ENCODE assay signal across 8 mouse cellular contexts in genomic region chr8:61479506-61480214, GRCm38 (mm10). TPM values are rescaled to one million over a fixed set of nuclear protein-coding genes. Genes with fewer than 3 reads are reported as not detected.
DNase-seq lines count a peak whose midpoint lies in the region; ATAC-seq lines count a peak whose summit lies in the region.

No protein-coding gene starts in this region.

- peak; percentile 27; the same call in 1 of the 2 replicates for ATAC-seq in kidney, embryonic 15.5 days (replicated peaks; ENCODE audit: low FRiP score)
- peak; percentile 35; the same call in 1 of the 2 replicates for ATAC-seq in limb, embryonic 15.5 days (ENCODE audit: insufficient number of reproducible peaks, low FRiP score, low TSS enrichment, low read depth)
- peak; percentile 59 for ATAC-seq in midbrain, embryonic 16.5 days
- peak; percentile 63; the same call in 1 of the 2 replicates for ATAC-seq in stomach, embryonic 16.5 days (ENCODE audit: insufficient read depth, low FRiP score)

- H3K9me3 ChIP-seq in embryonic facial prominence, embryonic 10.5 days, result no peaks in the 10 kb centered on the region
- H3K9me3 ChIP-seq in kidney, embryonic 15.5 days (replicated peaks), result no peaks in the 10 kb centered on the region
- H3K9me3 ChIP-seq in limb, embryonic 15.5 days, result no peaks in the 10 kb centered on the region
- H3K9me3 ChIP-seq in midbrain, embryonic 16.5 days (replicated peaks; ENCODE audit: control insufficient read depth, low read length, poor library complexity, severe bottlenecking), result no peaks in the 10 kb centered on the region
- no peaks in the 10 kb centered on the region for H3K9me3 ChIP-seq in stomach, embryonic 16.5 days (replicated peaks; ENCODE audit: control insufficient read depth, low read length)

- DNase-seq in ovary, postnatal 36 days (ENCODE audit: low spot score), result peak; percentile 55
- no peak for DNase-seq in ovary, adult 18-20 months (ENCODE audit: low spot score)
- peak; percentile 69 for DNase-seq in embryonic facial prominence, embryonic 10.5 days (ENCODE audit: low spot score)
- peak; percentile 66 for DNase-seq in heart, adult 8-10 months (ENCODE audit: low spot score)

- H3K36me3 ChIP-seq in embryonic facial prominence, embryonic 10.5 days (replicated peaks), result no peaks in the 10 kb centered on the region
- no peaks in the 10 kb centered on the region for H3K36me3 ChIP-seq in kidney, embryonic 15.5 days
- no peaks in the 10 kb centered on the region for H3K36me3 ChIP-seq in limb, embryonic 15.5 days
- H3K36me3 ChIP-seq in midbrain, embryonic 16.5 days (ENCODE audit: control insufficient read depth, insufficient read depth, low read length), result no peaks in the 10 kb centered on the region
- H3K36me3 ChIP-seq in stomach, embryonic 16.5 days (ENCODE audit: control insufficient read depth, insufficient read depth, low read length), result no peaks in the 10 kb centered on the region

- H3K9ac ChIP-seq in kidney, embryonic 15.5 days, result no peak overlapping the region
- no peak overlapping the region for H3K9ac ChIP-seq in limb, embryonic 15.5 days
- no peak overlapping the region for H3K9ac ChIP-seq in midbrain, embryonic 16.5 days (ENCODE audit: low read depth, low read length)
- H3K9ac ChIP-seq in stomach, embryonic 16.5 days (ENCODE audit: low read length), result no peak overlapping the region

- H3K27ac ChIP-seq in embryonic facial prominence, embryonic 10.5 days (replicated peaks), result no peak overlapping the region
- no peak overlapping the region for H3K27ac ChIP-seq in kidney, embryonic 15.5 days
- H3K27ac ChIP-seq in limb, embryonic 15.5 days, result no peak overlapping the region
- H3K27ac ChIP-seq in midbrain, embryonic 16.5 days (ENCODE audit: low read length), result no peak overlapping the region
- no peak overlapping the region for H3K27ac ChIP-seq in stomach, embryonic 16.5 days (ENCODE audit: low read length)

- peaks cover 9% of the 10 kb centered on the region; the same call in 1 of the 2 replicates for H3K4me1 ChIP-seq in embryonic facial prominence, embryonic 10.5 days
- H3K4me1 ChIP-seq in kidney, embryonic 15.5 days, result peaks cover 28% of the 10 kb centered on the region
- H3K4me1 ChIP-seq in limb, embryonic 15.5 days, result no peaks in the 10 kb centered on the region; the same call in 1 of the 2 replicates
- no peaks in the 10 kb centered on the region for H3K4me1 ChIP-seq in midbrain, embryonic 16.5 days (ENCODE audit: control insufficient read depth, insufficient read depth, low read length)
- peaks cover 5% of the 10 kb centered on the region; the same call in 1 of the 2 replicates for H3K4me1 ChIP-seq in stomach, embryonic 16.5 days (ENCODE audit: control insufficient read depth, insufficient read depth, low read length)

- H3K27me3 ChIP-seq in embryonic facial prominence, embryonic 10.5 days (replicated peaks; ENCODE audit: low read depth, poor library complexity, severe bottlenecking), result no peaks in the 10 kb centered on the region
- no peaks in the 10 kb centered on the region for H3K27me3 ChIP-seq in kidney, embryonic 15.5 days
- H3K27me3 ChIP-seq in limb, embryonic 15.5 days, result no peaks in the 10 kb centered on the region
- H3K27me3 ChIP-seq in midbrain, embryonic 16.5 days (ENCODE audit: control insufficient read depth, insufficient read depth, low read depth, low read length), result no peaks in the 10 kb centered on the region
- no peaks in the 10 kb centered on the region for H3K27me3 ChIP-seq in stomach, embryonic 16.5 days (ENCODE audit: control insufficient read depth, insufficient read depth, low read length)

- H3K4me3 ChIP-seq in embryonic facial prominence, embryonic 10.5 days, result no peak overlapping the region
- H3K4me3 ChIP-seq in kidney, embryonic 15.5 days (replicated peaks), result no peak overlapping the region
- no peak overlapping the region for H3K4me3 ChIP-seq in limb, embryonic 15.5 days
- H3K4me3 ChIP-seq in midbrain, embryonic 16.5 days (ENCODE audit: low read depth, low read length), result no peak overlapping the region
- H3K4me3 ChIP-seq in stomach, embryonic 16.5 days (replicated peaks; ENCODE audit: low read length), result no peak overlapping the region

- WGBS in embryonic facial prominence, embryonic 10.5 days, result 61% methylated on average over 11 of the region's 11 CpGs
- WGBS in kidney, embryonic 15.5 days, result 62% methylated on average over 10 of the region's 11 CpGs
- WGBS in limb, embryonic 15.5 days, result 45% methylated on average over 11 of the region's 11 CpGs
- WGBS in midbrain, embryonic 16.5 days, result 57% methylated on average over 10 of the region's 11 CpGs
- 53% methylated on average over 11 of the region's 11 CpGs for WGBS in stomach, embryonic 16.5 days

- H3K4me2 ChIP-seq in kidney, embryonic 15.5 days, result no peak overlapping the region
- H3K4me2 ChIP-seq in limb, embryonic 15.5 days, result no peak overlapping the region
- no peak overlapping the region for H3K4me2 ChIP-seq in midbrain, embryonic 16.5 days (ENCODE audit: low read length)
- no peak overlapping the region for H3K4me2 ChIP-seq in stomach, embryonic 16.5 days (ENCODE audit: low read depth, low read length)

RNA-seq across cellular contexts. Expression of gene Cbr4, which starts 7.9 kb away (rescaled TPM):
- polyA plus RNA-seq in embryonic facial prominence, embryonic 10.5 days (2016; fragmentation: Nextera tagmentation; extraction: Ambion mirVana), result 26.9 and 31.6 TPM in 2 replicates
- 100 to 1,000 TPM in 1 of 4 experiments, 10 to 100 TPM in 3; 68.5 to 102 (median 93.4) TPM for total RNA-seq in heart, adult 8-10 months (2022)
- 31.1 and 35.2 TPM in 2 replicates for polyA plus RNA-seq in kidney, embryonic 15.5 days (2015; fragmentation: Nextera tagmentation; extraction: Ambion mirVana)
- 26.7 and 30.4 TPM in 2 replicates for polyA plus RNA-seq in limb, embryonic 15.5 days (2015; fragmentation: Nextera tagmentation; extraction: Ambion mirVana)
- polyA plus RNA-seq in midbrain, embryonic 16.5 days (2015; fragmentation: Nextera tagmentation; extraction: Ambion mirVana), result 17.4 and 20.4 TPM in 2 replicates
- polyA plus RNA-seq in stomach, embryonic 16.5 days (2015; fragmentation: Nextera tagmentation; extraction: Ambion mirVana), result 30.8 and 31.9 TPM in 2 replicates
